Mouse (Mus musculus) liver, embryonic 12.5 days (tissue): Measurements from ENCODE around the gene Lypd8. TPM values are rescaled to one million over a fixed set of nuclear protein-coding genes. Genes with fewer than 3 reads are reported as not detected.
A peak's percentile ranks its signal among the peaks of the same experiment; 100 is the strongest.
"Not testable (repeated sequence)": the region's sequence is repeated elsewhere in the genome, so short reads cannot be mapped to it uniquely, and the experiment has no call there.

Source experiments
- ATAC-seq: fragments of 200-750 bp; cut with Nextera tagmentation; 2 replicates; pipeline ENCODE4 v1.8.0; 2017; ENCODE audit warnings: moderate number of reproducible peaks, mild to moderate bottlenecking, moderate library complexity
- H3K27ac ChIP-seq: fragments of 300-500 bp; sonication (generic); 2 replicates; pipeline ENCODE4 v1.5.1; 2016; ENCODE audit warnings: mild to moderate bottlenecking
- H3K27me3 ChIP-seq: fragments of 300-500 bp; sonication (generic); replicated peaks from 2 replicates; pipeline ENCODE4 v1.6.1; 2016; ENCODE audit warnings: mild to moderate bottlenecking, moderate library complexity
- H3K36me3 ChIP-seq: fragments of 300-500 bp; sonication (generic); 2 replicates; pipeline ENCODE4 v1.6.1; 2016; ENCODE audit warnings: mild to moderate bottlenecking, moderate library complexity
- H3K4me1 ChIP-seq: fragments of 300-500 bp; sonication (generic); 2 replicates; pipeline ENCODE4 v1.6.1; 2016
- H3K4me2 ChIP-seq: fragments of 300-500 bp; sonication (generic); 2 replicates; pipeline ENCODE4 v1.6.1; 2016; ENCODE audit warnings: mild to moderate bottlenecking, moderate library complexity
- H3K4me3 ChIP-seq: fragments of 300-500 bp; sonication (generic); 2 replicates; pipeline ENCODE4 v1.5.1; 2016; ENCODE audit warnings: mild to moderate bottlenecking, moderate library complexity
- H3K9ac ChIP-seq: fragments of 300-500 bp; sonication (generic); 2 replicates; pipeline ENCODE4 v1.6.1; 2016; ENCODE audit warnings: mild to moderate bottlenecking, moderate library complexity
- H3K9me3 ChIP-seq: fragments of 300-500 bp; sonication (generic); replicated peaks from 2 replicates; pipeline ENCODE4 v1.6.1; 2016; ENCODE audit warnings: mild to moderate bottlenecking, moderate library complexity
- WGBS: fragments of 180-500 bp; shearing (Covaris S2); methylation state at CpG from one replicate; pipeline ENCODE4 v1.1.7; 2016; ENCODE audit not compliant: insufficient replicate concordance; 5-methylcytosine and 5-hydroxymethylcytosine counted together
- polyA plus RNA-seq: library from polyadenylated mRNA; unstranded; fragments of >200 nt; fragmentation: Nextera tagmentation; extraction: Ambion mirVana; gene quantifications from 2 replicates; pipeline ENCODE4 v1.2.1, GENCODE M21; 2016

Lypd8 gene
- polyA plus RNA-seq, 1 experiment from 2014 or later: 0.19 TPM

DNA sequence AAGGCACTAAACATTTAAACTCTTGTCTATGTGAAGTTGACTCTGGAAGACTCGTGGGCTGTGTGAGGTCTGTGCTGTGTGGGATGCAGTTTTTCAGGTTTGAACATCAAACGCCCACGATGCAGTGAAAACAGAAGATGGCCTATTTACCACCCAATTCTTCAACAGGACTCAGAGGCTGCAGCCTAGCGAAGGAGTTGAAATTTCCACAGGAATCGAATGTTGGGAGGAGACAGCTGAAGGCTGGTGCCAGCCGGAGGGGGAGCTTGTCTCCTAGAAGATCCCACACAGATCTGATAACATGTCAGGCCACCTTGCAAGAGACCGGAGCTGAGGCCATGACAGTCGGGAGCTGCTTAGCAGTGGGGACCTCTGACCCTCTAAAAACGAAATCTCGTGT lies 24.4 kb upstream of the Lypd8 start:
- Histone ChIP-seq H3K4me2 (peak overlapping the region; percentile 57), H3K36me3 (0 out of 2 replicates have a peak, but pooled peaks cover 5% of the 10 kb centered on the region), H3K27me3 (no peaks in the 10 kb centered on the region), H3K9me3 (no peaks in the 10 kb centered on the region), H3K9ac (peak overlapping the region; percentile 68; the same call in 1 of the 2 replicates), H3K4me1 (peaks cover 79% of the 10 kb centered on the region), H3K27ac (peak overlapping the region; percentile 94), H3K4me3 (no peak overlapping the region)
- WGBS: 51% methylated on average over 10 of the region's 10 CpGs
- ATAC-seq: no peak

- 69% methylated on average over 3 of the region's 3 CpGs for WGBS
- Histone ChIP-seq H3K27me3 (no peaks in the 10 kb centered on the region), H3K4me3 (no peak overlapping the region), H3K36me3 (0 out of 2 replicates have a peak, but pooled peaks cover 5% of the 10 kb centered on the region), H3K9me3 (no peaks in the 10 kb centered on the region), H3K27ac (peak overlapping the region; percentile 94), H3K4me2 (peak overlapping the region; percentile 57), H3K9ac (peak overlapping the region; percentile 15; the same call in 1 of the 2 replicates), H3K4me1 (peaks cover 79% of the 10 kb centered on the region)
- ATAC-seq: no peak
Measured at GRCm38 (mm10) chr11:58354927-58355326, 23.9 kb upstream of the Lypd8 start.

DNA sequence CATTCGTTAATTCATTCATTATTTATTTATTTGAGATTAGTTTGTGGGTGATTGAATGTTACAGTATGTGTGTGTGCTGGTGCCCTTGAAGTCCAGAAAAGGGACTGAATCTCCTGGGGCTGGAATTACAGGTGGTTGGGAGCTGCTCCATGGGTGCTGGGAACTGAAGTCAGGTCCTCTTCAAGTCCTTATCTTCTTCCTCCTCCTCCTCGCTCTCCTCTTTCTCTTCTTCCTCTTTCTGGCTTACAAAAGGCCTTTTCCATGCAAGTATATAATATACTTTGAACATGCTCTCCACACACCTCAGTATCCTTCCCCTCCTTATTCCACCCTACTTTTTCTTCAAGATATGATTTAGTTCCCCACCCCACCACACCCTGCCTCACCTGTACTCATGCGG lies 21.8 kb upstream of the Lypd8 start:
- Histone ChIP-seq H3K27me3 (peaks cover 4% of the 10 kb centered on the region; the same call in 1 of the 2 replicates), H3K4me2 (no peak overlapping the region), H3K9me3 (no peaks in the 10 kb centered on the region), H3K27ac (no peak overlapping the region), H3K4me1 (peaks cover 63% of the 10 kb centered on the region), H3K36me3 (no peaks in the 10 kb centered on the region), H3K9ac (no peak overlapping the region), H3K4me3 (no peak overlapping the region)
- 69% methylated on average over 3 of the region's 3 CpGs for WGBS
- ATAC-seq: no peak

DNA sequence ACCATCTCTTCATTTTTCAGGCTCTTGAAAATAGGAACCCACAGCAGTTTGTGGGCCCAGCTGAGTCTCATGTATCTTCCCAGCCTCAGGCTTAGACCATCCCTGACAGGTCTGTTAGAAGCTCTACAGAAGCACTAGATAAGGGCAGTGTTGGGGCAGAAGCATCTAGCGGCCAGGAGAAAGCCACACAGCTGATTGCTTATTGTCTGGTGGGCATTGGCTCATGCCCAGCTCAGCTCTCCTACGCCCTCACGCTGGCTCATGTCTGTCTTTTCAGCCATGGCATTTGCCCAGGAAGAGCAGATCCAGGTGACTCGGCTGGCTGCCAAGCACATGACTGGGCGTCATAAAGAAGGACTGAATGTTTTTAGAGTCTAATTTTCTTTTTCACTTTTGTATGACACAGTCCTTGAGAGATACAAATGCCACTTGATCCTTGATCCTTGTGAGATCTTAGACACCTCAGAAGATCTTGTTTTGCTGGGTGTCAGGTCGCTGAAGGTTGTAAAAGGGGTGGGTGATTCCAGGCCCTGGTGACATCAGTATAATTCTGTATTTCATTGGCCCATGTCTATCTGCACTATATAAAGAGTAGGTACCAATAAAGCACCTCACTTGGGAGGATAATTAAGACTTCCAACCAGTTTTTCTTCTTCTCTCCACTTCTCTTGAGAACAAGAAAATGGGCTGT lies 20.9 kb upstream of the Lypd8 start:
- Histone ChIP-seq H3K27ac (no peak overlapping the region), H3K27me3 (peaks cover 7% of the 10 kb centered on the region; the same call in 1 of the 2 replicates), H3K4me3 (no peak overlapping the region), H3K9ac (no peak overlapping the region), H3K4me1 (peaks cover 53% of the 10 kb centered on the region), H3K36me3 (no peaks in the 10 kb centered on the region), H3K9me3 (no peaks in the 10 kb centered on the region), H3K4me2 (no peak overlapping the region)
- 63% methylated on average over 6 of the region's 6 CpGs for WGBS
- no peak for ATAC-seq

DNA sequence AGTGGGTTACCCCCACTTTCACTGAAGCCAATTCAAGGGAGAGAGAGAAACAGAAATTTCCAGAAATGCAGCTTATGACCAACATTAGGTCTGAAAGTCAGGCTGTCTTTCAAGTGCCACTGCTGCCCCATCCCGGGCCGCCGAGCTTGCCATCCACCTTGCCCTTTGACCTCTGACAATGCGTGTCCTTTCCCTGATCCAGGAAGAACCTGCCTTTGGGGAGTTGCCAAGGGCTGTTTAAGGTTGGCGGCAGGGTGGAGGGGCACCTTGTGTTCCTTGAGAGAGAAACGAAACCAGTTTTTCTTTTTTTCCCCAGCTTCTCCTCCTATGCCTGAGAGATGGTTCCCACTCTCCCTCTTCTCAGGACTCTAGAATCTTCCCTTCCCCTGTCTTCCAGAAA lies 16.3 kb upstream of the Lypd8 start:
- H3K4me2 ChIP-seq, ATAC-seq, H3K4me3 ChIP-seq, H3K9me3 ChIP-seq, H3K36me3 ChIP-seq, H3K9ac ChIP-seq, H3K27ac ChIP-seq: not testable (repeated sequence)
- Histone ChIP-seq H3K4me1 (peaks cover 15% of the 10 kb centered on the region), H3K27me3 (peaks cover 17% of the 10 kb centered on the region; the same call in 1 of the 2 replicates)
- no CpG with 5 or more reads among the region's 6 CpGs for WGBS

GRCm38 (mm10) chr11:58364454-58364853 lies 14.4 kb upstream of the Lypd8 start:
- H3K27ac ChIP-seq: no peak overlapping the region
- no peak for ATAC-seq
- 51% methylated on average over 3 of the region's 3 CpGs for WGBS

DNA sequence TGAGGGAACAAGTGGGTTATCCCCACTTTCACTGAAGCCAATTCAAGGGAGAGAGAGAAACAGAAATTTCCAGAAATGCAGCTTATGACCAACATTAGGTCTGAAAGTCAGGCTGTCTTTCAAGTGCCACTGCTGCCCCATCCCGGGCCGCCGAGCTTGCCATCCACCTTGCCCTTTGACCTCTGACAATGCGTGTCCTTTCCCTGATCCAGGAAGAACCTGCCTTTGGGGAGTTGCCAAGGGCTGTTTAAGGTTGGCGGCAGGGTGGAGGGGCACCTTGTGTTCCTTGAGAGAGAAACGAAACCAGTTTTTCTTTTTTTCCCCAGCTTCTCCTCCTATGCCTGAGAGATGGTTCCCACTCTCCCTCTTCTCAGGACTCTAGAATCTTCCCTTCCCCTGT lies 12.7 kb upstream of the Lypd8 start:
- not testable (repeated sequence) for H3K9ac ChIP-seq, H3K4me1 ChIP-seq, H3K36me3 ChIP-seq, H3K27ac ChIP-seq, ATAC-seq, H3K4me3 ChIP-seq, H3K9me3 ChIP-seq, H3K4me2 ChIP-seq
- peaks cover 17% of the 10 kb centered on the region for H3K27me3 ChIP-seq
- no CpG with 5 or more reads among the region's 6 CpGs for WGBS

More at GRCm38 (mm10) chr11:58364454-58364853, 14.4 kb upstream of the Lypd8 start:
- H3K4me3 ChIP-seq: no peak overlapping the region
- no peak overlapping the region for H3K4me2 ChIP-seq
- no peak overlapping the region for H3K9ac ChIP-seq
- H3K9me3 ChIP-seq: no peaks in the 10 kb centered on the region
- H3K4me1 ChIP-seq: 0 out of 2 replicates have a peak, but pooled peaks cover 3% of the 10 kb centered on the region
- H3K27me3 ChIP-seq: peaks cover 17% of the 10 kb centered on the region
- H3K36me3 ChIP-seq: no peaks in the 10 kb centered on the region

GRCm38 (mm10) chr11:58377273-58377672 lies 1.6 kb upstream of the Lypd8 start:
- Histone ChIP-seq H3K4me3 (no peak overlapping the region), H3K4me1 (peaks cover 7% of the 10 kb centered on the region), H3K4me2 (no peak overlapping the region), H3K27me3 (peaks cover 27% of the 10 kb centered on the region; the same call in 1 of the 2 replicates), H3K9me3 (no peaks in the 10 kb centered on the region), H3K9ac (no peak overlapping the region), H3K27ac (no peak overlapping the region), H3K36me3 (no peaks in the 10 kb centered on the region)
- 48% methylated on average over 2 of the region's 2 CpGs for WGBS
- ATAC-seq: no peak

DNA sequence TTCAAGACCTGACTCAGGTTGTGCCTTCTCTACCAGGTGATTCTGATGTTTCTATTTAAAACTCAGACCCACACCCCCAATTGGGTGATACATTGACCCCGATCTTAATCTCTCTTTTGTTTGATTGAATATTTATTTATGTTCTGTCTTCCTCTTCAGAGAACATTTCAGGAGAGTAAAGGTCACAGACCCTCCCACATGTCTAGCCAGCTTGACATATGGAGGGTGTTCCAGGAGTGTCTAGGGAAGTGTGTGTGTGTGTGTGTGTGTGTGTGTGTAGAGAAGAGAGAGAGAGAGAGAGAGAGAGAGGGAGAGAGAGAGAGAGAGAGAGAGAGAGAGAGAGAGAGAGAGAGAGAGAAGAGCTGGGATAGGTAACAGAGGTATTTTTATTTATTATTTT lies 1.2 kb upstream of the Lypd8 start:
- 33% methylated on average over 1 of the region's 1 CpGs for WGBS
- Histone ChIP-seq H3K9me3 (no peaks in the 10 kb centered on the region), H3K27ac (no peak overlapping the region), H3K9ac (no peak overlapping the region), H3K4me1 (peaks cover 7% of the 10 kb centered on the region), H3K4me3 (no peak overlapping the region), H3K27me3 (peaks cover 28% of the 10 kb centered on the region; the same call in 1 of the 2 replicates), H3K36me3 (no peaks in the 10 kb centered on the region), H3K4me2 (no peak overlapping the region)
- ATAC-seq: no peak

DNA sequence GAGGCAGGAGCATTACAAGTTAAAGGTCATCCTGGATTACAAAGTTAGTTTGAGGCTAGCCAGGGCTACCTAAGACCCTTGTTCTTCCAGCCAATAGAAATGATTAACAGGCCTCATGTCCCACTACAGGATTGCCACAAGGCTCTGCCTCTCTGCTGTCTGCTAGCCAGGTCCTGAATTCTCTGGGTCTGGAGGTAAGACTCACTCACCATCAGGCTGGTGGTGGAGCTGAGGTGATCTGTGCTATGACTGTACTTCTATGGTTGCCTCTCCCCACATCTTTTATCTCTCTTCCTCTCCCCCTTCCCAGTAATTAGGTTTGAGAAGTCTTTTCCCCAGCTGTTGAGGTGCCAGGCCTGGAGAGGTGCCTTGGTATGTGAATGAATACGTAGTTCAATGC lies 673 bp downstream of the Lypd8 start:
- H3K36me3 ChIP-seq: no peaks in the 10 kb centered on the region
- H3K4me2 ChIP-seq: no peak overlapping the region
- H3K9me3 ChIP-seq: no peaks in the 10 kb centered on the region
- no peak for ATAC-seq
- no peak overlapping the region for H3K9ac ChIP-seq
- H3K4me1 ChIP-seq: peaks cover 7% of the 10 kb centered on the region
- 87% methylated on average over 1 of the region's 1 CpGs for WGBS
- H3K27me3 ChIP-seq: peaks cover 28% of the 10 kb centered on the region; the same call in 1 of the 2 replicates
- no peak overlapping the region for H3K4me3 ChIP-seq
- H3K27ac ChIP-seq: no peak overlapping the region

- H3K27ac ChIP-seq: no peak overlapping the region
- no peaks in the 10 kb centered on the region for H3K9me3 ChIP-seq
- H3K27me3 ChIP-seq: peaks cover 28% of the 10 kb centered on the region; the same call in 1 of the 2 replicates
- no peak overlapping the region for H3K9ac ChIP-seq
- H3K36me3 ChIP-seq: no peaks in the 10 kb centered on the region
- ATAC-seq: no peak
- no peak overlapping the region for H3K4me2 ChIP-seq
- peaks cover 7% of the 10 kb centered on the region for H3K4me1 ChIP-seq
- 79% methylated on average over 6 of the region's 6 CpGs for WGBS
- no peak overlapping the region for H3K4me3 ChIP-seq
Measured at GRCm38 (mm10) chr11:58382471-58382870, 3.6 kb downstream of the Lypd8 start.

DNA sequence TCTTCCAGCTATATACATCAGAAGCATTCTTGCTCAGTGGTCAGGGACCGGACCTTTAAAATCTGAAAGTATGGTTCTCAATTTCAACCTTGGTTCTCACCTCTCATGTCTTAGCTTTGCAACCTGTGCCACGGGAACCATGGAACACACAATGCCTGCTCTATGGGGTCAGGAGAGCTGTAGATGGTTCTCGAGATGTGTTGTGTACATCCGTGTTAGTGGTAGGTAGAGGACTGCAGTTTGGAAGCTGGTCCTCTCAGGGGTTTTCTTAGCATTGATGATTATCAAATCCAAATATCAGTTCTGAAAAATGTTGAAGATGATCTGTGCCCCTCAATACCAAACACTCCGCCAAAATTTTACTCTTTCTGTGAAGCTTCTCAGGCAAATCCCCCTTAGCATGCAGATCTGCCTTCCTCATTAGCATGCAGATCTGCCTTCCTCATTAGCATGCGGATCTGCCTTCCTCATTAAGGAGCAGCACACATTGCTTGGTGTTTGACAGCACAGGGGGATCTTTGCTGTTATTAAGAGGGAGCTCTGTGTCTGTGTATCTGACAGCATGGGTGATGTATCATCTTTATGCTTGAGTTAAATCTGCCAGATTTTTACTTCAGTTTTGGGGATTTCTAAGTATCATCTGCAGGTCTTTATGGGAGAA lies 21.3 kb downstream of the Lypd8 start:
- Histone ChIP-seq H3K4me1 (peaks cover 4% of the 10 kb centered on the region; the same call in 1 of the 2 replicates), H3K36me3 (no peaks in the 10 kb centered on the region), H3K9me3 (no peaks in the 10 kb centered on the region), H3K9ac (no peak overlapping the region), H3K27me3 (peaks cover 18% of the 10 kb centered on the region), H3K4me3 (no peak overlapping the region), H3K4me2 (no peak overlapping the region), H3K27ac (no peak overlapping the region)
- WGBS: 55% methylated on average over 6 of the region's 6 CpGs
- ATAC-seq: no peak
